10 mouse cellular contexts compared by ENCODE assay signal in the genomic region with DNA sequence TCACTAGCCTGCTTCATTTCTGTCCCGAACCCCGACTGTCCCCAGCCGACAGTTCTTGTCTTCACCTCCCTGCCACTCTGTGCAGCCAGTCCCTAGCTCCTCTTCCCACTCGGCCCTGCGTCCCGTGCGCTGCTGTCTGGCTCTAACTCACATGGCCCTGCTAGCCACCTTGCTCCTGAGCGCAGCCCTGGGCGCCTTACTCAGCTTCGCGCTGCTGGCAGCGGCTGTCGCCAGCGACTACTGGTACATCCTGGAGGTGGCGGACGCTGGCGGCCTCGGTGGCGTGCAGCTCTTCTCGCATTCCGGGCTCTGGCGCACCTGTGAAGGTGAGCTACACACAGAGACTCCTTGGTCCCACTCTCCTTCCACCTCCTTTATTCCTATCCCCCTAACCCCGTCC. TPM values are rescaled to one million over a fixed set of nuclear protein-coding genes. Genes with fewer than 3 reads are reported as not detected.
A peak's percentile ranks its signal among the peaks of the same experiment; 100 is the strongest.
DNase-seq lines count a peak whose midpoint lies in the region; ATAC-seq and TF ChIP-seq lines count a peak whose summit lies in the region.
"Had no signal": no experiment of that assay in that cellular context is flagged by ENCODE, and none has a peak within 500 bp of the region (broad histone marks: within the 10 kb centered on the region; RNA-seq: fewer than 3 reads in every experiment).

A gene (plus strand): TSS at position 152 of the 400 bp plus-strand sequence.

- no peak for ATAC-seq in CD4-positive, CD25-positive, alpha-beta regulatory T cell, adult 4 months
- ATAC-seq in lung, embryonic 14.5 days (ENCODE audit: insufficient read depth): no peak
- ATAC-seq in hindbrain, embryonic 14.5 days (ENCODE audit: low FRiP score): no peak
- ATAC-seq in activated CD4-positive, CD25-positive, alpha-beta regulatory T cell, adult 4 months: no peak

- H3K4me2 ChIP-seq in lung, embryonic 14.5 days: 0 out of 2 replicates have a peak within 1 kb of the TSS, but pooled peaks have one; percentile 15
- H3K4me2 ChIP-seq in hindbrain, embryonic 14.5 days (replicated peaks): 0 out of 2 replicates have a peak within 1 kb of the TSS, but pooled peaks have one; percentile 16
- H3K4me2 ChIP-seq in myocyte (ENCODE audit: low read depth): no peak within 1 kb of the TSS

- TF ChIP-seq CTCF in lung, embryonic 14.5 days (IDR thresholded peaks at IDR 0.05; ENCODE audit: low read depth): no peak

- peaks cover 9% of the 10 kb centered on the region for H3K79me2 ChIP-seq in myocyte (ENCODE audit: control insufficient read depth, insufficient read depth)

- no peak within 1 kb of the TSS for H3K27ac ChIP-seq in lung, embryonic 14.5 days (ENCODE audit: low read depth)
- H3K27ac ChIP-seq in hindbrain, embryonic 14.5 days: no peak within 1 kb of the TSS

- H3K27me3 ChIP-seq in lung, embryonic 14.5 days (ENCODE audit: insufficient read depth, low read length): peaks cover 23% of the 10 kb centered on the region
- H3K27me3 ChIP-seq in hindbrain, embryonic 14.5 days (ENCODE audit: control insufficient read depth, insufficient read depth, low read length): peaks cover 15% of the 10 kb centered on the region; the same call in 1 of the 2 replicates
- no peaks in the 10 kb centered on the region for H3K27me3 ChIP-seq in myocyte (ENCODE audit: control insufficient read depth, insufficient read depth, insufficient read length)

- H3K36me3 ChIP-seq in lung, embryonic 14.5 days (ENCODE audit: insufficient read depth): peaks cover 24% of the 10 kb centered on the region
- H3K36me3 ChIP-seq in hindbrain, embryonic 14.5 days (replicated peaks; ENCODE audit: control insufficient read depth, insufficient read depth): 0 out of 2 replicates have a peak, but pooled peaks cover 3% of the 10 kb centered on the region
- H3K36me3 ChIP-seq in myocyte (ENCODE audit: control insufficient read depth, insufficient read depth): peaks cover 7% of the 10 kb centered on the region

- no peak within 1 kb of the TSS; the same call in 1 of the 2 replicates for H3K9ac ChIP-seq in lung, embryonic 14.5 days
- H3K9ac ChIP-seq in hindbrain, embryonic 14.5 days: no peak within 1 kb of the TSS

- H3K4me1 ChIP-seq in lung, embryonic 14.5 days (ENCODE audit: insufficient read depth): no peaks in the 10 kb centered on the region
- no peaks in the 10 kb centered on the region for H3K4me1 ChIP-seq in hindbrain, embryonic 14.5 days (replicated peaks; ENCODE audit: control insufficient read depth, insufficient read depth, low read length)

- no peak within 1 kb of the TSS for H3K4me3 ChIP-seq in lung, embryonic 14.5 days (ENCODE audit: low read depth, low read length)
- no peak within 1 kb of the TSS for H3K4me3 ChIP-seq in hindbrain, embryonic 14.5 days (replicated peaks; ENCODE audit: low read length)
- no peak within 1 kb of the TSS for H3K4me3 ChIP-seq in myocyte

- no peak within 1 kb of the TSS for H3ac ChIP-seq in myocyte (ENCODE audit: control insufficient read depth, insufficient read length)

- 3% methylated on average over 23 of the region's 23 CpGs for WGBS in lung, embryonic 14.5 days
- 5% methylated on average over 23 of the region's 23 CpGs for WGBS in hindbrain, embryonic 14.5 days

- no peak for TF ChIP-seq POLR2A in myocyte (IDR thresholded peaks at IDR 0.05; ENCODE audit: insufficient read length, low read depth)

- peak; percentile 51 for DNase-seq in CD4-positive, CD25-positive, alpha-beta regulatory T cell, adult 2 months (ENCODE audit: low read depth, low spot score)
- DNase-seq in lung, embryonic 14.5 days: no peak
- DNase-seq in lung, adult 18-20 months: no peak
- no peak for DNase-seq in hindbrain, embryonic 14.5 days (ENCODE audit: low spot score)
- DNase-seq in cerebellum, adult 18-20 months: no peak

- no peaks in the 10 kb centered on the region for H3K9me3 ChIP-seq in lung, embryonic 14.5 days (ENCODE audit: low read depth, low read length)
- H3K9me3 ChIP-seq in hindbrain, embryonic 14.5 days (ENCODE audit: control insufficient read depth, low read length): no peaks in the 10 kb centered on the region

TF ChIP-seq in myocyte, 11 proteins besides CTCF, POLR2A, EP300 and RAD21:
- TF ChIP-seq E2F4 (IDR thresholded peaks at IDR 0.05; ENCODE audit: insufficient read depth) (no peak), POLR2AphosphoS2 (IDR thresholded peaks at IDR 0.05; ENCODE audit: insufficient read length, low read depth) (peak; percentile 22)
TF ChIP-seq in myocyte: peak in this region for 1.

RNA-seq across cellular contexts. Expression of the gene that starts here (rescaled TPM):
- polyA plus RNA-seq in CD4-positive, CD25-positive, alpha-beta regulatory T cell, adult 4 months (2017; shearing (Covaris generic)): not detected
- not detected in 2 replicates for polyA plus RNA-seq in lung, embryonic 14.5 days (2014; fragmentation: Nextera tagmentation; extraction: Ambion mirVana)
- not detected in 2 replicates for polyA plus RNA-seq in hindbrain, embryonic 14.5 days (2014; fragmentation: Nextera tagmentation; extraction: Ambion mirVana)
- polyA plus RNA-seq in myocyte (2012; fragmentation: generic; extraction: Trizol): not detected
- not detected for polyA plus RNA-seq in activated CD4-positive, CD25-positive, alpha-beta regulatory T cell, adult 4 months (2017; shearing (Covaris generic))
- polyA plus RNA-seq: intestine, embryonic 14.5 days; liver, embryonic 16.5 days had no signal
